Mouse (Mus musculus): Measurements from ENCODE around the gene Ndufb5. TPM values are rescaled to one million over a fixed set of nuclear protein-coding genes. Genes with fewer than 3 reads are reported as not detected.
"Not testable (repeated sequence)": the region's sequence is repeated elsewhere in the genome, so short reads cannot be mapped to it uniquely, and the experiment has no call there.

Gene Ndufb5
- polyA plus RNA-seq, 1 experiment, result 244 TPM

DNA sequence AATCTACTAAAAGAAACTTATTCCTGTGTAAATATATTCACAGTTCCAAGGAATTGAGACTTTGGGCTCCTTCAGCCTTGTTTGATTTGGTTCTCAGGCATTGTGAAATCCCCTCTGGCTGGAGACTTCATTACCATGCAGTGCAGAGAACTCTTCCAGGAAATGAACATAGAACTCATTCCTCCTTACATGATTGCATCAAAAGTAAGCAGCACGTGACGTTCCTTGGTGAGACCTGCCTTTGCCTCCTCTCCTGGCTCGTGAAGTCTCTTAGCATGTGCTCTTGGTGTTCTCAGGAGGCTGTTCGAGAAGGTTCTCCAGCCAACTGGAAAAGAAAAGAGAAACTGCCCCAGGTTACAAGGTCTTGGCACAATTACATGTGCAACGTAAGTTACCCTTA, 18.5 kb upstream of the Ndufb5 start:
- 91% methylated on average over 5 of the region's 5 CpGs for WGBS
- no peak for DNase-seq (ENCODE audit: low read depth, low spot score)

- no peak for DNase-seq (ENCODE audit: low read depth, low spot score)
- WGBS, result 86% methylated on average over 7 of the region's 7 CpGs
Measured at GRCm38 (mm10) chr3:32724191-32724590, 12.6 kb upstream of the Ndufb5 start.

DNA sequence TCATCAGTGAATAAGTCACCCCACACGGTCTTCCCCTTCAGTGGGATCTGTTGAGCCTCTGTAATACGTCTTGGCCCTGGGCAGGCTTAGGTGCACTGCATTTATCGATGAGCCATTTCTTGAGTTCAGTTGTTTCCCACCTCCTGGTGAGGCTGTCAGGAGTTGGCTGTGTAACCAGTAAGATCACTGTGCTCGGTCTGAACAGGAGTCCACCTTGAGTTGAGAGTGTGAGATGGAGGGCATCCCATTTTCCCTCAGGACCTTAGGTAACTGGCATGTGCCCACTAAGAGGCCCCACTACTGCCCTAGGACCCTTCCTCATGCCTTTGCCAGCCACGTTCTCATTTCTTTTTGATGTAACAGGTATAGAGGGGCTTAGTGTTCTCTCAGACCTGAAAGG, 10.8 kb upstream of the Ndufb5 start:
- 89% methylated on average over 5 of the region's 5 CpGs for WGBS
- no peak for DNase-seq (ENCODE audit: low read depth, low spot score)

DNA sequence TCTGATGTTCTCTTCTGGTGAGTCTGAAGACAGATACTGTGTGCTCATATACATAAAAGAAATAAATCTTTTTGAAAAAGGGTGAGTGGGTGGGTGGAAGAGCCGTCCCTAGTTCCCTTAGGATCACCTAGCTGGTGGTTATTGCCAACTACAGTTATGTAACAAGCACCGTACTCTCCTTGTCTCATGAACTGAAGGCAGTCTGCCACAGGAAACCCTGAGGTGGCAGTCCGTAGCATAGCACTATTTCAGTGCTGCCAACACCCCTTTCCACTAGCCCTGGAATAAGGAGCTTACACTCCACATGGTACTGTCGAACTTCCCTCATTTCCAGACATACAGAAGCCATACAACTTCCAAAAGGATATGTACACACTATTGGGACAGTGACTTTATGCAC, 8.9 kb upstream of the Ndufb5 start:
- DNase-seq (ENCODE audit: low read depth, low spot score), result no peak
- 86% methylated on average over 4 of the region's 4 CpGs for WGBS

DNA sequence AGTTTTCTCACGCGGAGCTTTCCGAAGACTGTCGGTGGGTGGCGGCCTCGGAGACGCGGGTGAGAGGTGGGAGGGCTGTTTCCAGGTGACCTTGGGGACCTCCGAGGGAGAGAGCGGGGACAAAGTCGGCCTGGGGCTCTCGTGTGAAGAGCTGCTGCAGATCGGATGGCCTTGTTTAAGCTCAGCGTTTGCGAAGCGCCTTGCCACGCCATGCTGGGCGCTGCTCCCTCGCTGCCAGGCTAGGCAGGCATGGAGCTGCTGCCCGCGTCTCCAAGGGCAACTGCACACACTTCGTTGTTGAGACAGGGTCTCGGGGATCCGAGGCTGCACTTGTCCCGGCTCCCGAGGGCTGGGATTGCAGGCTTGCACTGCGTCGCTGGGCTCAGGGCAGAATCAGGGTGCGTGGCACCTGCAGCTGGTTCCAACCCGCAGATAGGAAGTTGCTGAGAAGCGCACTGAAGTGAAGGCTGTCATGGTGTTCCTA, 424 bp downstream of the Ndufb5 start, which contains the start of gene Mrpl47:
Mrpl47 (minus strand) TSS at position 434 of the 484 bp plus-strand sequence.
- no peak for DNase-seq (ENCODE audit: low read depth, low spot score)
- WGBS, result 0% methylated on average over 31 of the region's 31 CpGs

GRCm38 (mm10) chr3:32738549-32738948, 1.8 kb downstream of the Ndufb5 start:
- 82% methylated on average over 5 of the region's 5 CpGs for WGBS
- DNase-seq (ENCODE audit: low read depth, low spot score), result no peak

- no peak for DNase-seq (ENCODE audit: low read depth, low spot score)
- 74% methylated on average over 2 of the region's 2 CpGs for WGBS
Measured at GRCm38 (mm10) chr3:32742276-32742780, 5.5 kb downstream of the Ndufb5 start.

DNA sequence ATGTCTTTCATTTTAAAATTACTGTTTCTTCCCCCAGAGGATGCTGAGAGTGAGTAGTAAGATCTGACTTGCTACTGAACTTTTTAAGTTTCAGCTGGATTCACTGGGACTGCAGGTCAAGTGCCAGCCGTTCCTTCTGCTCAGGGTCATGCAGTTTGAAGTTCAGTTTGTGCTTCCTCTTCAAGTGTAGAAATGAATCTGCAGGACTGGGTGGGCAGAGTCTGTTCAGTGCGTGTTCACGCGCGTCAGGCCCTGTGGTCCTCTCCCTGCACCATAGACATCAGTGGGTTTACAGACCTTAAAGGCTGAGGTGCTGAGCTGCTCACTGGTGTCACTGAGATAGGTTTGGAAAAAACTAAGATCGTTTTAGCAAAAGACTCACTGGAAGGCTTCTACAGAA, 8.2 kb downstream of the Ndufb5 start:
- no peak for DNase-seq (ENCODE audit: low read depth, low spot score)
- WGBS, result 87% methylated on average over 6 of the region's 6 CpGs

- DNase-seq (ENCODE audit: low read depth, low spot score), result not testable (repeated sequence)
Measured at GRCm38 (mm10) chr3:32745426-32745825, 8.6 kb downstream of the Ndufb5 start.

DNA sequence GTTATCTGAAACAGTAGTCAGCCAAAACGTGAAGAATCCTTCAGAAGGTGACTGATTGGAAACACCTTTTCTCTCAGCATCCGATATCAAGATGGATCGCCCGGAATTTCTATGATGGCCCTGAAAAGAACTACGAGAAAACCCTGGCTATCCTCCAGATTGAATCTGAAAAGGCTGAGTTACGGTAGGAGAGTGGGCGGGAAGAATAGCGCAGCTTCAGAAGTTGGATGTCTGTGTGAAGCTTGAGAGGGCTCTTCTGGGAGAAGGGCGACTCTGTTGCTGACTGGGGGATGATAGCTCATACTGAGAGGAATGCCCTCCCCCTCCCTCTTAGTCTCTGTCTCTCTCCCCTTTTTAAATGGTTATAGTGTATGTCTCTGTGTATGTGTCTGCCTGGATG, 11.6 kb downstream of the Ndufb5 start:
- DNase-seq (ENCODE audit: low read depth, low spot score), result no peak
- 90% methylated on average over 9 of the region's 9 CpGs for WGBS

DNA sequence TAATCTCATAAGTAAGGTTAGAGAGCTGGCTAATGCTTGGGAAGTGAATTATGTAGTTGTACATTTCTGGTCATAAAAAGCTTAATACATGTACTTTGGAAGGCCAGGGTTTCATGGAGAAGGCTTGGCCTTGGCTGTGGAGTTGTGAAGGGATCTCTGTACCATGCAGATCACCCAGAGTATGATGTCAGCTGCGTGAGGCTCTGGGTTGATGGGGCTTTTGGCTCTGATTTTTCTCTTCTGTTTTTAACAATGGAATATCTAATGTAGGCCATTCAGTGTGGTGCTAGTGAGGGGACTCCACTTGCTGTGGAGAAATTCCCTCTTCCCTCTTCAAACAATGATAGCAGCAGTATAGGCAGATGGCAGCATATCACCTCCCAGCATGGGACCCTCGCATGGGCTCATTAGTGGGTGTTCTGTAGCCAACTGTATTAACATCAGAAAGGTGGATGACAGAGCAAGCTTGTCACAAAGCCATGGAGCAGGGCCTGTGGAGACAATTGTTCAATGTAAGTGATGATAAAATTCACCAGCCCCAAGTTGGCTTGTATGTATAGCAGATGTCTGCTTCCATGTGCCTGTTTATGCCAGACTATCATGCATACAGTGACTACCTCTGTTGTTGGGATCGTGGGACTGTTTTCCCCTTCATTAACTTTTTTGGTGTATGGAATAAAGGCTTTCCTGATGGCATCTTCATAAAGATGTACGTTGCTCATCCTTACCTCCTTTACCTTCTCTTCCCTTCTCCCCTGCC, 13.2 kb downstream of the Ndufb5 start:
- no peak for DNase-seq (ENCODE audit: low read depth, low spot score)

DNA sequence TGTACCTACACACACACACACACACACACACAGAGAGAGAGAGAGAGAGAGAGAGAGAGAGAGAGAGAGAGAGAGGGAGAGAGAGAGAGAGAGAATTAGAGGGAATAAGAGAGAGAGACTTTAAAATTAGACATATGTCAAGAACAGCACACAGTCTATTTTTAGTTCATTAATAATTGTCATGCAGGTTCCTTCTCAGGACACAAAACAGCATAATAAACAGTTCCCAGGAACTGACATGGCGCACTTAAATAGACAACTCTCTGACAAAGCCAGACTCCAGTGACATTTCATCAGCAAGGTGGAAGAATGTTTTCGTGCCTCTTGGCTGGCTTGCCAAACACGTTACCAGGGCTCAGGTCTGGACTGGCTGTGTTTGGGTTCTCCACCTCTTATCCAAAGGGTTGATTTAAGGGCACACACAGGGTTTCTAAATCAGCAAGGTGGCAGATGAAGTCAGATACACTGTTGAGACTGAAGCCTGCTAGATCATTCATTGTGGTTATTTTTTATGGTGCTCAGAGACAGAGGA, 17.7 kb downstream of the Ndufb5 start:
- DNase-seq (ENCODE audit: low read depth, low spot score), result no peak
- 96% methylated on average over 3 of the region's 3 CpGs for WGBS

More for the DNA sequence above, 13.2 kb downstream of the Ndufb5 start:
- 92% methylated on average over 4 of the region's 4 CpGs for WGBS

DNA sequence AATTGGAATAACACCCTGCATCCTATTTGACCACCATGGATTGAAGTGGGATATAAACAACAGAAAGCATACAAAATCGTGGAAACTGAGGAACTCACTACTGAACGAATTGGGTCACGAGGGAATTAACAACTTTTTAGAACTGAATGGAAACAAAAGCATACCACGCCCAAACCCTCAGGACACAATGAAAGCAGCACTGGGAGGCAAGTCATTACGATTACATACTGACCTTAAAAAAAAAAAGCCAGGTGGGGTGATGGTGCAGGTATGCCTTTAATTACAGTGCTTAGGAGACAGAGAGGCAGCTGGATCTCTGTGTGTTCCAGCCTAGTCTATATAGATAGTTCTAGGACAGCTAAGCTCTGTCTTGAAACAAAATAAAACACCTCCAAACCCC, 22.4 kb downstream of the Ndufb5 start:
- 58% methylated on average over 5 of the region's 5 CpGs for WGBS
- DNase-seq (ENCODE audit: low read depth, low spot score), result no peak

GRCm38 (mm10) chr3:32762962-32763361, 26.2 kb downstream of the Ndufb5 start:
- WGBS, result 63% methylated on average over 8 of the region's 8 CpGs
- DNase-seq (ENCODE audit: low read depth, low spot score), result no peak

DNA sequence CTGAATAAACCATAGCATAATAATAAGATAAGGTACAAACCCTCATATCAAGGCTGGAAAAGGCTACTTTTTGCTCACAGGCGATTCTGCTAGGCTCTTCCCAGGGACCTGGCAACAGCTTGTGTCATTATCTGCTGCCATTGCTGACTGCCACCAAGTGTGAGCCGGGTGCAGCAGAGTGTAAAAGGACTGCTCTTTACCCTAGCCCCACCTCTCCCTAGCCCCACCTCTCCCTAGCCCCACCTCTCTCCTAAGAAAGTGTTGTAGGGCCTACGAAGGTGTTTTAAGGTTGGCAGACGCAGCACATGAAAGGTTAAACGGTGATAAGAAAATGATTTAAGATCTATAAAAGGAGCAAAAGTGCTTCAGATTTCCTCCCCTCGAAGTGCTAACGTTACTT, 27.1 kb downstream of the Ndufb5 start:
- WGBS, result 27% methylated on average over 7 of the region's 7 CpGs
- DNase-seq (ENCODE audit: low read depth, low spot score), result no peak

DNA sequence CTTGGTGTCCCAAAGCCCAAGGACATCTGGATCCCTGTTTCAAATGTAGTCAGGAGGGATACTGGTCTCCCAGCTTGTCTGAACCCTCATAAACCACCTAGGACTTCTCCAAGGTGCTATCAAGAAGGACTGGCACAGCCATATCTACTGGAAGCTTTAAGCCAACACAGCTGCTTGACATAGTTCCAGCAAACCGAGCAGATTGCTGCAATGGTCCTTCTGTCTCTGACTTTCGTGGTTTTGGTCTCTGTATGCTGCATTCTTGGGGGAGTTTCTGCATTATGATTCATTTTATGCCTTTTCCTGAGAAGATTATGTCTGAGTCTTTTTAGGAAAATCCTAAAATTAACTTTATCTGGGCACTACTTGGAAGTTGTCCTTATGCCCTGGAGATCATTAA, 34.0 kb downstream of the Ndufb5 start:
- DNase-seq (ENCODE audit: low read depth, low spot score), result no peak
- WGBS, result 33% methylated on average over 2 of the region's 2 CpGs

Other genes starting within 250 kb of the Ndufb5 start
- gene Kcnmb3, start 244.8 kb upstream of the Ndufb5 start, polyA plus RNA-seq (2012; rRNA removed), result 0.06 TPM in 1 of 2 replicates, not detected in the other
- gene Zfp639, start 226.7 kb upstream of the Ndufb5 start, polyA plus RNA-seq (2012; rRNA removed), result 14.9 and 16.1 TPM in 2 replicates
- 9.8 and 12.7 TPM in 2 replicates for gene Mfn1, start 207.5 kb upstream of the Ndufb5 start, polyA plus RNA-seq (2012; rRNA removed)
- 14.2 and 15.1 TPM in 2 replicates for gene Gnb4, start 120.4 kb upstream of the Ndufb5 start, polyA plus RNA-seq (2012; rRNA removed)
- gene Actl6a, start 30.7 kb upstream of the Ndufb5 start, polyA plus RNA-seq (2012; rRNA removed), result 20.6 and 20.8 TPM in 2 replicates
- gene Mrpl47, start 615 bp downstream of the Ndufb5 start, polyA plus RNA-seq (2012; rRNA removed), result 2.7 and 3.7 TPM in 2 replicates
- 0.17 and 0.38 TPM in 2 replicates for gene Usp13, start 80.6 kb downstream of the Ndufb5 start, polyA plus RNA-seq (2012; rRNA removed)